Mouse (Mus musculus) thymus, postnatal 25 days (tissue): ENCODE results near the gene Tmem145.
"Not testable (repeated sequence)": the region's sequence is repeated elsewhere in the genome, so short reads cannot be mapped to it uniquely, and the experiment has no call there.

Experiments
- DNase-seq: peaks from one replicate; pipeline ENCODE4 v3.0.0; 2022

Gene Tmem145

GRCm38 (mm10) chr7:25294960-25295722, 10.8 kb upstream of the Tmem145 start:
- no peak for DNase-seq

GRCm38 (mm10) chr7:25296945-25297453, 8.9 kb upstream of the Tmem145 start:
- DNase-seq = peak; percentile 65

- DNase-seq = peak; percentile 89
These were observed 8.2 kb upstream of the Tmem145 start, which contains the start of gene Pafah1b3 for GRCm38 (mm10) chr7:25297454-25298325. Pafah1b3 (minus strand) TSS chr7:25297986.

GRCm38 (mm10) chr7:25301063-25301462, 4.8 kb upstream of the Tmem145 start, which contains the start of gene Prr19:
Prr19 (plus strand) TSS chr7:25301411.
- DNase-seq = no peak

- no peak for DNase-seq
These were observed 2.8 kb upstream of the Tmem145 start for GRCm38 (mm10) chr7:25303003-25303684.

GRCm38 (mm10) chr7:25303685-25304006, 2.3 kb upstream of the Tmem145 start:
- no peak for DNase-seq

- no peak for DNase-seq
These were observed 425 bp upstream of the Tmem145 start for GRCm38 (mm10) chr7:25305481-25305880.

GRCm38 (mm10) chr7:25306614-25306996, 699 bp downstream of the Tmem145 start:
- no peak for DNase-seq

GRCm38 (mm10) chr7:25308702-25309318, 2.9 kb downstream of the Tmem145 start:
- DNase-seq = no peak

- no peak for DNase-seq
These were observed 3.5 kb downstream of the Tmem145 start for GRCm38 (mm10) chr7:25309425-25309824.

GRCm38 (mm10) chr7:25311193-25311592, 5.3 kb downstream of the Tmem145 start:
- DNase-seq = no peak

- no peak for DNase-seq
These were observed 7.4 kb downstream of the Tmem145 start for GRCm38 (mm10) chr7:25313325-25313724.

GRCm38 (mm10) chr7:25314606-25315305, 8.8 kb downstream of the Tmem145 start:
- DNase-seq = no peak

- no peak for DNase-seq
These were observed 9.6 kb downstream of the Tmem145 start for GRCm38 (mm10) chr7:25315306-25316041.

- DNase-seq = peak; percentile 92
These were observed 10.9 kb downstream of the Tmem145 start, which contains the start of gene Megf8 for GRCm38 (mm10) chr7:25316532-25317445. Megf8 (plus strand) TSS chr7:25317164.

- no peak for DNase-seq
These were observed 11.6 kb downstream of the Tmem145 start for GRCm38 (mm10) chr7:25317446-25317999.

- no peak for DNase-seq
These were observed 16.2 kb downstream of the Tmem145 start for GRCm38 (mm10) chr7:25322058-25322484.

GRCm38 (mm10) chr7:25323219-25323618, 17.3 kb downstream of the Tmem145 start:
- no peak for DNase-seq

- not testable (repeated sequence) for DNase-seq
These were observed 19.5 kb downstream of the Tmem145 start for GRCm38 (mm10) chr7:25325431-25325830.

- DNase-seq = no peak
These were observed 20.3 kb downstream of the Tmem145 start for GRCm38 (mm10) chr7:25326233-25326632.
